Mouse (Mus musculus) 3134 (cell line): ENCODE results near the gene Ccdc167.

Experiments used
- DNase-seq: peaks from one replicate; pipeline ENCODE4 v3.0.0-alpha.2; 2011; ENCODE audit warnings: low spot score; ENCODE audit not compliant: insufficient read length; ENCODE audit errors: extremely low read depth

The Ccdc167 gene

DNA sequence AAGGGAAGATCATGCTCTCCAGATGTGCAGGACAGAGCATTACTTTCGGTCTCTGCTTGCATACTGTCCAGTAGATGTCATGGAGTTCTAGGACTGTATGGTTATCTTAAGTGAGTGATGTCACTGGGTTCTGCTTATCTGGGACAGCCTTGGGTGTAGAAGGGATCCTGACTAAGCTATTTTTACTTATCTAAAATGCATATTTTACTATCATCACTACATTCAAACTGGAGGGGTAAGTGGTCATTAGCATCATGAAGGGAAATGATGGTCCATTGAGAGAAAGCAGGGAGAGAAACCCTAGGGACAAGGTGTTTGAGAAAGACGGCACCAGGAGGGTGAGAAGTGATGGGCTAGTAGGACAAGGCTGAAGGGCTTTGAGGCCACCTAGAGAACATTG, 58.6 kb downstream of the Ccdc167 start:
- DNase-seq: no peak

DNA sequence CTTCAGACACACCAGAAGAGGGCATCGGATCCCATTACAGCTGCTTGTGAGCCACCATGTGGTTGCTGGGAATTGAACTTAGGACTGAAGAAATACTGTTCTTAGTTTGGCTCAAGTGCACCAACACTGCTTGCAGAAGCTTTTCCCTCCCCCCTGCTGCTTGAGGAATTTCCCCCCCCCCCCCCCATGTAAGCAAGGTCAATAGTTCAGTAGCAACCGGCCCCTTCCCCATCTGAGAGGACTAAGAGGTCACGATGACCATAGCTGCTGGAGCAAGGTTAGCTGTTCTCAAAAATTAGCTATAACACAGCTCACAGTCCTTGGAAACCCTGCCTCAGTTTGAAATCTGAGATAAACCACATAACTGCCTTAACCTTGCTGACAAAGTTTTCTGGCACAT, 74.6 kb downstream of the Ccdc167 start:
- no peak for DNase-seq

DNA sequence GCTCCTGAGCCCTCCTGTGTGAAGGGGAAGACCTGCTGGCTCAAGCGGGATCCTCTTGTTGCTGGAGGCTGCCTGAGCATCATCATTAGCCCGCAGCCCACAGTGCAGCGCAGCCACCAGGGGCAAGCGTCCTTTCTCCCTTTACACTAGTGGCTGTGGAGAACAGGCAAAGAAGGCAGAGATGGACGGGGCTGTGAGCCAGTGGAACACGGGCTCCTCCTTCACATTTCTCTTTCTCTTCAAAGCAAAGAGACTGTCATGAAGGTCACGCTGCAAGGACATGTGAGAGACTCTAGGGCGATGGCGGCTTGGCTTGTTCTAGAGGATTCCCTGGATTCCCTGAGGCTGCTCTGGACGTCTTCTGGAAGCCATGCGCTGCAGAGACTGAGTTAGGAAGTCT, 75.9 kb downstream of the Ccdc167 start:
- no peak for DNase-seq

DNA sequence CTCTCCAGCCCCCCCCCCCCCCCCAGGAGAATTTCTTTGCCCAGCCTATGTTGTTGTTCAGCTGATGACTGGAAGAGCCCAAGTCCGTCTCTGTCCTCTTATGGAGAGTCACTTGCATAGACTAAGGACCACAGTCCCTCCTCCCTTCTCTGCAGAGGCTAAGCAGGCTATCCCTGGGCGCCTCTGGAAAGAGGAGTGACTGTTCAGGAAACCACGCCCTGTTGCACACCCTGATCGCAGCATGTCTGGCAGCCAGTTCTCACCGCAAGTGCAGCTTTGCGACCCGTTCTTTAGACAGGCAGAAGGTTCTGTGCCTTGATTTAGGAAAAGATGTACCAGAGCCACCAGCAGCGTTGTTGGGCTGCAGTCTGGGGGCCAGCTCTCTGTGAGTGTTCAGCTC, 78.9 kb downstream of the Ccdc167 start:
- DNase-seq: no peak

DNA sequence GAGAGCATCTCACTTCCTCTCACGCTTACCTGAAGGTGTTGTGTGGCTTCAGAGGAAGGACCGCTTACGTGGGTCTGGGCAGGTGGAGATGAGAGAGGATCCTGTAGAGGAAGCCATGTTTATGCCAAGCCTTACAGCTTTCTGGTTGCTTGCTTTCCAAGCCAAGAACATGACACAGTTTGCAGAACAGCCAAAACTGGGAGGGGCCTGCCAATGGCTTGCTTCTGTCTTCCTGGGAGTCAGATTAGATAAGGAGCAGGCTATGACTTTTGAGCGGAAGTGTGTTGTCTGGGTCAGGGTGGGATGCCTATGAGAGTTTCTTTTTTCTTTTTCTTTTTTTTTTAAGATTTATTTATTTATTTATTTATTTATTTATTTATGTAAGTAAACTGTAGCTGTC, 79.5 kb downstream of the Ccdc167 start:
- no peak for DNase-seq
